Mouse (Mus musculus) intestine, embryonic 14.5 days (tissue): ENCODE data around the gene Lamtor1. TPM values are rescaled to one million over a fixed set of nuclear protein-coding genes. Genes with fewer than 3 reads are reported as not detected.

ENCODE experiments used
- ATAC-seq: fragments of 200-750 bp; cut with Nextera tagmentation; replicated peaks from 2 replicates; pipeline ENCODE4 v1.8.0; 2017; ENCODE audit warnings: low read depth, moderate number of reproducible peaks, moderate TSS enrichment, moderate library complexity; ENCODE audit not compliant: low FRiP score, low TSS enrichment
- DNase-seq: peaks from one replicate; pipeline ENCODE4 v3.0.0-alpha.2; 2018; ENCODE audit warnings: low spot score
- H3K27ac ChIP-seq: fragments of 300-500 bp; sonication (generic); 2 replicates; pipeline ENCODE4 v1.5.1; 2014; ENCODE audit warnings: low read depth, mild to moderate bottlenecking, control low read depth
- H3K27me3 ChIP-seq: fragments of 300-500 bp; sonication (generic); replicated peaks from 2 replicates; pipeline ENCODE4 v1.6.1; 2014; ENCODE audit warnings: low read length, control low read depth; ENCODE audit not compliant: control insufficient read depth, insufficient read depth
- H3K36me3 ChIP-seq: fragments of 300-500 bp; sonication (generic); 2 replicates; pipeline ENCODE4 v1.6.1; 2014; ENCODE audit warnings: low read length, control low read depth; ENCODE audit not compliant: control insufficient read depth, insufficient read depth
- H3K4me1 ChIP-seq: fragments of 300-500 bp; sonication (generic); replicated peaks from 2 replicates; pipeline ENCODE4 v1.6.1; 2014; ENCODE audit warnings: low read length, control low read depth, mixed read lengths; ENCODE audit not compliant: control insufficient read depth, insufficient read depth
- H3K4me2 ChIP-seq: fragments of 300-500 bp; sonication (generic); 2 replicates; pipeline ENCODE4 v1.6.1; 2014; ENCODE audit warnings: low read length
- H3K4me3 ChIP-seq: fragments of 300-500 bp; sonication (generic); 2 replicates; pipeline ENCODE4 v1.5.1; 2014; ENCODE audit warnings: low read depth, low read length, control low read depth, mixed read lengths
- H3K9ac ChIP-seq: fragments of 300-500 bp; sonication (generic); 2 replicates; pipeline ENCODE4 v1.6.1; 2014; ENCODE audit warnings: mild to moderate bottlenecking, low read length
- H3K9me3 ChIP-seq: fragments of 300-500 bp; sonication (generic); 2 replicates; pipeline ENCODE4 v1.6.1; 2016; ENCODE audit warnings: low read length, control low read depth; ENCODE audit not compliant: control insufficient read depth
- WGBS: fragments of 180-500 bp; shearing (Covaris S2); extraction: QIAGEN DNeasy Blood & Tissue Kit; methylation state at CpG from one replicate; pipeline ENCODE4 v1.1.7; 2014; 5-methylcytosine and 5-hydroxymethylcytosine counted together
- polyA plus RNA-seq: library from polyadenylated mRNA; unstranded; fragments of >200 nt; fragmentation: Nextera tagmentation; extraction: Ambion mirVana; gene quantifications from 2 replicates; pipeline ENCODE4 v1.2.1, GENCODE M21; 2014

Lamtor1 gene
- 153 and 167 TPM in 2 replicates for polyA plus RNA-seq

DNA sequence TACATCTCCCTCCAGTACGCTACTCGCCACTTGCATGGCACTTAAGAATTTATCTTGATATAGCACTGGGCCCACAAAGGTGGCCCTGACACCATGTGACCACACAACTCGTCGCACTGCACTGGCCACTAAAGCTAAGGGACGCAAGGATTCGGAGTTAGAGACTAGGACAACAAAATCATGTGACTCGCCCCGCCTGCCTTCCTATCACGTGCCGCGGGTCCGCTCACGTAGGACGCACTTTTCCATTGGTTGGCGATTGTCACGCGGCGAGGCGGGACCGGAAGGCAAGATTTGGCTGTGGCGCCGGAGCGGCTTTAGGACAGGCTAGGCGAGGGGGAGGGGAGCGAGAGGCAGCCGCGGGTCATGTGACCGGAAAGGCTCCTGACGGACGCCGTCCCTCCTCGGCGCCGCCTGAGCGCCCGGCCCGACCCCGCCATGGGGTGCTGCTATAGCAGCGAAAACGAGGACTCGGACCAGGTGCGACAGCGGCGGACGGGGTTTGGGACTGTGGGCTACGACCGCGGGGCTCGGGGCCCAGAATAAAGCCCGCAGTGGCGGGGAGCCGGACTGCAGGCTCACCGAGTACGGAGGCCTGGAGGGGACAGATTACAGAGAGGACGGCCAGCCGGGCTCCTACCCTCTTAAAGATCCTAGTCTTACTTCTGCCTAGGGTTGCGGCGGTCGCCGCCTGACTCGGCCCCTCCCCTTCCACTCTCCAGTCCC lies at the start of gene Lamtor1:
Gene Lamtor1, plus strand, starts transcription at position 344 of the 726 bp plus-strand sequence.
- Histone ChIP-seq H3K27me3 (no peaks in the 10 kb centered on the region), H3K27ac (peak within 1 kb of the TSS; percentile 96), H3K9me3 (no peaks in the 10 kb centered on the region), H3K36me3 (peaks cover 15% of the 10 kb centered on the region), H3K4me1 (peaks cover 21% of the 10 kb centered on the region), H3K9ac (peak within 1 kb of the TSS; percentile 90), H3K4me2 (peak within 1 kb of the TSS; percentile 90), H3K4me3 (peak within 1 kb of the TSS; percentile 93)
- 0% methylated on average over 55 of the region's 61 CpGs for WGBS
- peak; percentile 99 for ATAC-seq
- DNase-seq, result peak; percentile 98

GRCm38 (mm10) chr7:101857094-101857493 lies 48.6 kb upstream of the Lamtor1 start, which contains the start of gene Folr2:
TSS of gene Folr2 (minus strand) at chr7:101857194.
- Histone ChIP-seq H3K9me3 (no peaks in the 10 kb centered on the region), H3K9ac (no peak within 1 kb of the TSS), H3K4me2 (no peak within 1 kb of the TSS), H3K27me3 (no peaks in the 10 kb centered on the region), H3K36me3 (no peaks in the 10 kb centered on the region), H3K4me1 (no peaks in the 10 kb centered on the region), H3K27ac (no peak within 1 kb of the TSS), H3K4me3 (no peak within 1 kb of the TSS)
- 93% methylated on average over 4 of the region's 4 CpGs for WGBS
- ATAC-seq, result no peak
- DNase-seq, result no peak

DNA sequence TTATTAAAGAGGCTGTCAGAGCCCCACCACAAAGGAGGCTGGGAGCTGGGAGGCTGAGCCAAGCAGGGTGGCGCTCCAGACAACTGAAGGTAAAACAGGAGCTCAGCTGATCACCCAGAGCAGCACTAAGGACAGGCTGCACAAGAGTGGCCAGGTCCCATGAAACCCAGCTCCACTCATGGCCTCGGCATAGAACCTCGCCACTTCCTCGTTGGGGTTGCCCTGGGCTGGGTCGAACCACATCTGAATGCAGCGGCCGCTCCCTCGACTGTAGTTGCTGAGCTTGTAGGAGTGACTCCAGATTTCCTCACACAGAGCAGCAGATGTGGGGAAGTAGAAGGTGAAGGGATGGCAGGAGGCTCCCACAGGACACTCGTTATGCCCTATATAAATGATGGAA lies 47.3 kb upstream of the Lamtor1 start:
- DNase-seq (no peak), ATAC-seq (no peak)
- Histone ChIP-seq H3K36me3 (no peaks in the 10 kb centered on the region), H3K4me1 (no peaks in the 10 kb centered on the region), H3K9ac (no peak overlapping the region), H3K9me3 (no peaks in the 10 kb centered on the region), H3K4me2 (no peak overlapping the region), H3K27ac (no peak overlapping the region), H3K27me3 (no peaks in the 10 kb centered on the region), H3K4me3 (no peak overlapping the region)
- WGBS, result 80% methylated on average over 9 of the region's 9 CpGs

DNA sequence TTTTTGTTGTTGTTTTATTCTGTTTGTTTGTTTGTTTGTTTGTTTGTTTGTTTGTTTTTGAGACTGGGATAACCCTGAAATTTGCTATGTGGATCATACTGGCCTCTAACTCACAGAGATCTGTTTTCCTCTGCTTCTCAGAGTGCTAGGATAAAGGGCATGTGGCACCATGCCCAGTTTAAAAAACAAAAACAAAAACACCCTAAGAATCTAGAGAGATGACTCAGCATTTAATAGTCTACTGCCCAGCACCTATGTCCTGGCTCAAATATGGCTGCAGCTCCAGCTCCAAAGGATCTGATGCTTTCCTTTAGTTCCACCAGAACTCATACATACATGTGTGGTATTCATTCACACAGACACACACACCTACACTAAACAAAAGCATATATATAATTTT lies 44.7 kb upstream of the Lamtor1 start:
- no peaks in the 10 kb centered on the region for H3K9me3 ChIP-seq
- H3K9ac ChIP-seq, result no peak overlapping the region
- H3K4me2 ChIP-seq, result no peak overlapping the region
- H3K4me1 ChIP-seq, result no peaks in the 10 kb centered on the region
- DNase-seq, result no peak
- H3K27ac ChIP-seq, result no peak overlapping the region
- no peaks in the 10 kb centered on the region for H3K27me3 ChIP-seq
- H3K4me3 ChIP-seq, result no peak overlapping the region
- ATAC-seq, result no peak
- H3K36me3 ChIP-seq, result no peaks in the 10 kb centered on the region

GRCm38 (mm10) chr7:101862291-101862690 lies 43.4 kb upstream of the Lamtor1 start:
- Histone ChIP-seq H3K36me3 (no peaks in the 10 kb centered on the region), H3K9me3 (no peaks in the 10 kb centered on the region), H3K4me3 (no peak overlapping the region), H3K9ac (no peak overlapping the region), H3K4me1 (no peaks in the 10 kb centered on the region), H3K27me3 (no peaks in the 10 kb centered on the region), H3K27ac (no peak overlapping the region), H3K4me2 (no peak overlapping the region)
- WGBS, result 71% methylated on average over 3 of the region's 3 CpGs
- DNase-seq (no peak), ATAC-seq (no peak)

- 77% methylated on average over 3 of the region's 3 CpGs for WGBS
Measured at GRCm38 (mm10) chr7:101863415-101863814, 42.3 kb upstream of the Lamtor1 start, which contains the start of gene Anapc15. TSS of gene Anapc15 (plus strand) at chr7:101863715.

DNA sequence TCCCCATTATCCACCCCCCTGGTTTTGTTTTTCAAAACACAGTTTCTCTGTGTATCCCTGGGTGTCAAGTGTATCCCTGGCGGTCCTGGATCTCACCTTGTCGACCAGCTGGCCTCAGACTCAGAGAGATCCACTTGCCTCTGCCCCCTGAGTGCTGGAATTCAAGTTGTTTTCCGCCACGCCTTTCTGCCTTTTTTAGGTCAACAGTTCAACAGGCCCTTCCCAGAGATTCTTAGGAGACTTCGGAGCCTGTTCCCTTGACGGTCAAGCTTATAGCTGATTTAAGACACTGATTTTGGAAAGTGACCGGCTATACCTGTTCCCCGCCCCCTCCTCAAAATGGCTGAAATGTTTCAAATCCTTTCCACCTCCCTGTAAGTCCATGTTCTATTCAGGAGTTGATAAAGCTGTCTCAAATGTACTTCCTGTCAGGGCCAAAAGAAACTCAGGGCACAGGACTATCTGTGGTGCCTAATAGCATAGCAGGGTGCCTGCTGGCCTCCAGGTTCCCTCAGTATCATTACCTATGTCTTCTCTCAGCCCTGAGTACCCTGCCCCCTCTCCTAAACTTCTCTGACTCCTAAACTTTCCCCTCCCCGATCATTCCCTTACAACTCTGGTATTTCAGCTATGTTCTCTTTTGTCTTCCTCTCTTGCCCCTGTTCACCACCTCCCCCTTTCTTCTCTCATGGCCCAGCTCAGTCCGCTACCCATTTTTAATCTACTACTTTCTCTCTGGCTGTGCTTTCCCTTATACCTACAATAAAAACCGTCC lies 39.0 kb upstream of the Lamtor1 start:
- no peaks in the 10 kb centered on the region for H3K9me3 ChIP-seq
- H3K4me1 ChIP-seq, result no peaks in the 10 kb centered on the region
- DNase-seq, result no peak
- H3K9ac ChIP-seq, result no peak overlapping the region
- no peak overlapping the region for H3K4me3 ChIP-seq
- H3K27me3 ChIP-seq, result no peaks in the 10 kb centered on the region
- WGBS, result 83% methylated on average over 11 of the region's 11 CpGs
- H3K27ac ChIP-seq, result no peak overlapping the region
- H3K4me2 ChIP-seq, result no peak overlapping the region
- H3K36me3 ChIP-seq, result no peaks in the 10 kb centered on the region
- ATAC-seq, result no peak

More at GRCm38 (mm10) chr7:101863415-101863814, 42.3 kb upstream of the Lamtor1 start, which contains the start of gene Anapc15:
- no peak for DNase-seq
- Histone ChIP-seq H3K27ac (no peak within 1 kb of the TSS), H3K4me3 (no peak within 1 kb of the TSS), H3K9ac (no peak within 1 kb of the TSS), H3K4me1 (no peaks in the 10 kb centered on the region), H3K36me3 (no peaks in the 10 kb centered on the region), H3K4me2 (no peak within 1 kb of the TSS), H3K9me3 (no peaks in the 10 kb centered on the region), H3K27me3 (no peaks in the 10 kb centered on the region)
- no peak for ATAC-seq

DNA sequence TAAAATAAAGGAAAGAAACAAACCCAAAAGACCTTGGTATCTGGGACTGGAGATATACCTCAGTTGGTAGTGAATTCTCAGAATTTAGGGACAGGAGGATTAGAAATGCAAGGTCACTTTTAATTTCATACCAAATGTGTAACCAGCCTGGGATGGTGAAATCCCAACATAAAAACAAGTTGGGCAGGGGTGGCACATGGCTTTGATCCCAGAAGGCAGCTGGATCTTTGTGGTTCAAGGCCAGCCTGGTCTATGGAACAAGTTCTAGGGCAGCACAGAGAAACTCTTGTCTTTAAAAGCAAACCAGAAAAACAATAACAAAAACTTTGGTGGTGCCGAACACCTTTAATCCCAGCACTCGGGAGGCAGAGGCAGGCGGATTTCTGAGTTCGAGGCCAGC lies 38.2 kb upstream of the Lamtor1 start:
- Histone ChIP-seq H3K27me3 (no peaks in the 10 kb centered on the region), H3K4me1 (no peaks in the 10 kb centered on the region), H3K9me3 (no peaks in the 10 kb centered on the region), H3K9ac (no peak overlapping the region), H3K4me3 (no peak overlapping the region), H3K4me2 (no peak overlapping the region), H3K27ac (no peak overlapping the region), H3K36me3 (no peaks in the 10 kb centered on the region)
- no peak for DNase-seq
- ATAC-seq, result no peak
- WGBS, result over 99% methylated on average over 4 of the region's 4 CpGs
